Mouse (Mus musculus) intestine, postnatal 0 days (tissue): Measurements from ENCODE around the gene Nfya. TPM values are rescaled to one million over a fixed set of nuclear protein-coding genes. Genes with fewer than 3 reads are reported as not detected.

Experiments
- ATAC-seq: fragments of 200-750 bp; cut with Nextera tagmentation; 2 replicates; pipeline ENCODE4 v1.8.0; 2017; ENCODE audit warnings: mild to moderate bottlenecking, moderate TSS enrichment, moderate library complexity
- H3K27ac ChIP-seq: fragments of 300-500 bp; sonication (generic); 2 replicates; pipeline ENCODE4 v1.5.1; 2014; ENCODE audit warnings: mild to moderate bottlenecking, low read depth, low read length, moderate library complexity
- H3K27me3 ChIP-seq: fragments of 300-500 bp; sonication (generic); replicated peaks from 2 replicates; pipeline ENCODE4 v1.6.1; 2014; ENCODE audit warnings: low read length, mixed read lengths; ENCODE audit not compliant: control insufficient read depth, insufficient read depth
- H3K36me3 ChIP-seq: fragments of 300-500 bp; sonication (generic); 2 replicates; pipeline ENCODE4 v1.6.1; 2014; ENCODE audit warnings: mild to moderate bottlenecking, moderate library complexity; ENCODE audit not compliant: control insufficient read depth, insufficient read depth
- H3K4me1 ChIP-seq: fragments of 300-500 bp; sonication (generic); replicated peaks from 2 replicates; pipeline ENCODE4 v1.6.1; 2014; ENCODE audit warnings: antibody characterized with exemption, low read length, mixed read lengths; ENCODE audit not compliant: control insufficient read depth, insufficient read depth
- H3K4me2 ChIP-seq: fragments of 300-500 bp; sonication (generic); replicated peaks from 2 replicates; pipeline ENCODE4 v1.6.1; 2014; ENCODE audit warnings: low read depth, mild to moderate bottlenecking, moderate library complexity
- H3K4me3 ChIP-seq: fragments of 300-500 bp; sonication (generic); 2 replicates; pipeline ENCODE4 v1.5.1; 2014; ENCODE audit warnings: low read depth, low read length
- H3K9ac ChIP-seq: fragments of 300-500 bp; sonication (generic); 2 replicates; pipeline ENCODE4 v1.6.1; 2014; ENCODE audit warnings: mild to moderate bottlenecking, low read depth, low read length
- H3K9me3 ChIP-seq: fragments of 300-500 bp; sonication (generic); 2 replicates; pipeline ENCODE4 v1.6.1; 2016; ENCODE audit warnings: mixed run types; ENCODE audit not compliant: control insufficient read depth
- CTCF ChIP-seq: sonication (generic); IDR thresholded peaks from 2 replicates; pipeline ENCODE4 v1.5.1; 2016; ENCODE audit warnings: low read depth, mild to moderate bottlenecking, control low read depth, antibody characterized with exemption, moderate library complexity
- WGBS: fragments of 180-500 bp; shearing (Covaris S2); extraction: QIAGEN DNeasy Blood & Tissue Kit; methylation state at CpG from one replicate; pipeline ENCODE4 v1.1.7; 2014; 5-methylcytosine and 5-hydroxymethylcytosine counted together
- polyA plus RNA-seq: library from polyadenylated mRNA; unstranded; fragments of >200 nt; fragmentation: Nextera tagmentation; extraction: Ambion mirVana; gene quantifications from 2 replicates; pipeline ENCODE4 v1.2.1, GENCODE M21; 2015

Nfya gene
- polyA plus RNA-seq, 1 experiment from 2014 or later, result 3.8 TPM

DNA sequence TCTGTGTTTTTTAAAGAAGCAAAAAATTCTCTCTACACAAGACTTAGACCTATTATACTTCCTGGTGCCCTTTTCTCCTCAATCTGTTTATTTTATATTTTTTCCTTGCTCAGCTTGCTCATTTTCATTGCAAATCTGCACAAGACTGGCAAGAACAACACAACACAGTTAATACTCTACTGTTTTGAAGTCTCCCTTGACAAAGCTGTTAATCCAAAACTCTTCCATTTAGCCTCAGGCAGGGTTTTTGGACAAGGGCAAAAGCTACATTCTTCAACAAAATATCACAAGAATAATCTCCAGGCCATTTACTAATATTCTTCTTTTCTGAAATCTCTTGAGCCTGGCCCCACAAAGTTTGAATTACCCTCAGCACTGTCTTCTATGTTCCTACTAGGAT lies 38.1 kb downstream of the Nfya start:
- no peak for ATAC-seq
- Histone ChIP-seq H3K4me3 (no peak overlapping the region), H3K4me1 (no peaks in the 10 kb centered on the region), H3K27me3 (no peaks in the 10 kb centered on the region), H3K4me2 (no peak overlapping the region), H3K27ac (no peak overlapping the region), H3K36me3 (no peaks in the 10 kb centered on the region), H3K9ac (no peak overlapping the region), H3K9me3 (no peaks in the 10 kb centered on the region)
- no peak for TF ChIP-seq CTCF

DNA sequence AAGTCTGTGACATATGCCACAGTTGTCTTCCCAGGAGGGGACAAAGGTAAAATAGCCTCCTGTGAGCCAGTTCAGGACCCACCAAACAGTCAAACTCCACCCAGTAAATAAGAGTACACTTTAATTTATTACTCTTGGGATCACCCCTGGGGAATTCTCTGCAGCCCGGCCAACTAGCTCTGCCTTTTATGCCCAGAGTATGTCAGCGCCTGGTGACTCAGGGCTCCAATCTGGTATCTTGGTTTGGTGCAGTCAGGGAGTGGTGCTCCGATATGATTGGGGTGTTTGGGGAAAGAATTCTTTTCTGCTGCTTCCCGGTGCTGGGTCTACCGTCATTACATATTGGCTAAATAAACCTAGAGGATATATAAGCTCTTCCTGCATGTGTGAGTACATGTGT lies 42.9 kb downstream of the Nfya start:
- no peak for ATAC-seq
- no peaks in the 10 kb centered on the region for H3K27me3 ChIP-seq
- H3K4me3 ChIP-seq, result no peak overlapping the region
- H3K9ac ChIP-seq, result no peak overlapping the region
- no peaks in the 10 kb centered on the region for H3K36me3 ChIP-seq
- WGBS, result 41% methylated on average over 5 of the region's 5 CpGs
- no peaks in the 10 kb centered on the region for H3K4me1 ChIP-seq
- H3K9me3 ChIP-seq, result no peaks in the 10 kb centered on the region
- H3K4me2 ChIP-seq, result no peak overlapping the region
- H3K27ac ChIP-seq, result no peak overlapping the region
- TF ChIP-seq CTCF, result no peak

- Histone ChIP-seq H3K9me3 (no peaks in the 10 kb centered on the region), H3K27me3 (no peaks in the 10 kb centered on the region), H3K27ac (no peak overlapping the region), H3K4me3 (no peak overlapping the region), H3K4me1 (no peaks in the 10 kb centered on the region), H3K9ac (no peak overlapping the region), H3K36me3 (no peaks in the 10 kb centered on the region), H3K4me2 (no peak overlapping the region)
- no peak for TF ChIP-seq CTCF
- 69% methylated on average over 9 of the region's 9 CpGs for WGBS
- ATAC-seq, result no peak
Observed at GRCm38 (mm10) chr17:48365511-48366155, 44.1 kb downstream of the Nfya start.

DNA sequence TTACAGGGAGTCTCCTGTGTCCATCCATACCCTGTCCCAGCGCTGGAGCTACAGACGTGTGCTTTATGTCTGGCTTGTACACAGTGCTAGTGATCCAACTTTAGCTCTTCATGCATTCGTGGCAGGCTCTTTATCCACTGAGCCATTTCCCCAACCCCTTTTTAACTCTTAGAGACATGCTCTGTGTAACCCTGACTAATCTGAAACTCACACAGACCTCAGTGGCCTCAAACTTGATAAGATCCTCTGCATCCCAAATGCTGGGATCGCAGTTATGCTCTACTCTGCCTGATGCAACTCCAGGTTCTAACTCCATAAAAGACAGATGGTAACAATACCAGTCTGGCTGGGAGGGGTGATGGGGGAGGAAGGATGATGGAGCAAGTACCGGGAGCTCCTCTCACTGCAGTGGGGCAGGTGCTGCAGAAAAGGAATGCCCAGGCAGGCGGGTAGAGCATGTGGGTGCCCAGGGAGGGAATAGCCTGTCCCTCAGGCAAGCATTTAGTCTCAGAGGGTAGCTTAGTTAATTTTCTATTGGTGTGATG lies 46.2 kb downstream of the Nfya start:
- H3K27ac ChIP-seq, result no peak overlapping the region
- H3K36me3 ChIP-seq, result no peaks in the 10 kb centered on the region
- H3K4me1 ChIP-seq, result no peaks in the 10 kb centered on the region
- no peaks in the 10 kb centered on the region for H3K27me3 ChIP-seq
- H3K9me3 ChIP-seq, result no peaks in the 10 kb centered on the region
- H3K9ac ChIP-seq, result no peak overlapping the region
- no peak overlapping the region for H3K4me2 ChIP-seq
- no peak for TF ChIP-seq CTCF
- H3K4me3 ChIP-seq, result no peak overlapping the region
- ATAC-seq, result no peak
- WGBS, result 73% methylated on average over 6 of the region's 6 CpGs

DNA sequence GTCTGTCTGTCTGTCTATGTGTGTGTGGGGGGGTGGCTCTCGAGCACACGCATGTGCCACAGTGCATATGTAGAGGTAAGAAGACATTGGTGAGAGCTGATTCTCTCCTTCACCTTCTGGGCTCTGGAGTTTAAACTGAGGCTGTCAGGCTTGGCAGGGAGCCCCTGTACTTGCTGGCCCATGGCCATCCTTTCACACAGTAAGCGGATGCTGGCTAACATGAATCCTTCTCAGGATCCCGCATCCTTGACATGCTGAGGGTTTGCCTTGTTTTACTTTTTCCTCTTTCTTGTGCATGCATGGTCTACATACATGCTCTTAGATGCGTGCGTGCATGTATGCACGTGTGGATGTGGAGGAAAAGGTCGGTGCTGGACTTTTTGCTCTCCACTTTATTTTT lies 46.7 kb downstream of the Nfya start:
- 82% methylated on average over 8 of the region's 8 CpGs for WGBS
- no peaks in the 10 kb centered on the region for H3K9me3 ChIP-seq
- no peaks in the 10 kb centered on the region for H3K4me1 ChIP-seq
- no peak overlapping the region for H3K9ac ChIP-seq
- H3K27me3 ChIP-seq, result no peaks in the 10 kb centered on the region
- ATAC-seq, result no peak
- no peak for TF ChIP-seq CTCF
- H3K36me3 ChIP-seq, result no peaks in the 10 kb centered on the region
- no peak overlapping the region for H3K4me3 ChIP-seq
- H3K27ac ChIP-seq, result no peak overlapping the region
- H3K4me2 ChIP-seq, result no peak overlapping the region

DNA sequence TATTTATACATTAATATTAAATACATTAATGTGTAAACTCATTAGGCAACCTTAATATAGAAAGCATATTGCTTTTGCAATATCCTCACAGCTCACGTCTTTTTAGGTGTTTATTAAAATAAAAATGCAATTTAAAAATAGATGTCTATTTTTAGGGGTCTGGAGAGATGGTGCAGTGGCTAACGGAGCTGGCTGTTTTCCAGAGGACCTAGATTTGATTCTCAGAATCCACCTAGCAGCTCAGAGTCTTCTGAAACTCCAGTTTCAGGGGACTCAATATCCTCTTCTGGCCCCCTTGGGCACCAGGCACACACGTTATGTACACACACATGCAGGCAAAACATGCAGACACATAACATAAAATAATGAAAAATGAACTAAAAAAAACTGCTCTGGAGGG lies 47.4 kb downstream of the Nfya start:
- Histone ChIP-seq H3K27me3 (no peaks in the 10 kb centered on the region), H3K27ac (no peak overlapping the region), H3K36me3 (no peaks in the 10 kb centered on the region), H3K4me2 (no peak overlapping the region), H3K9me3 (no peaks in the 10 kb centered on the region), H3K4me1 (no peaks in the 10 kb centered on the region), H3K9ac (no peak overlapping the region), H3K4me3 (no peak overlapping the region)
- TF ChIP-seq CTCF, result no peak
- WGBS, result 70% methylated on average over 3 of the region's 3 CpGs
- ATAC-seq, result no peak
